7 mouse cellular contexts compared by ENCODE assay signal in the genomic region with DNA sequence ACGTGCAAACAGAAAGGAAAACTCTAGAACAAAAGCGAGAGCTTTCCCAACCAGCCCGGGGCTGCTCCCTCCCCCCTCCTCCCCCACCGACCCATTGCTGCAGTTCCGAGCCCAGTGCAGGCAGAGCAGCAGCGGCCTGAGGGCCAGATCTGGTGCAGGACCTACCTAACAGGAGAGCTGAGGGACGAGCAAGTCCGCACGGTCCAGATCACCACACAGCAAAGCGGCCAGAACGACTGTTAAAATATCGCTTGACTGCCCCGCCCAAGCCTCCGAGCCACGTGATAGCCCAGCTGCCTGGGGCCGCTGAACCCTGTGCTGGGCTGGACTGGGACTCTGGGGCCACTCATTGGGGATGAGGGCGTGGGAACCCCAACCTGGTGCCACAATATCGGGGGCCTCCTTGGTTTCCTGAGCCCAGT. TPM values are rescaled to one million over a fixed set of nuclear protein-coding genes. Genes with fewer than 3 reads are reported as not detected.
DNase-seq lines count a peak whose midpoint lies in the region; ATAC-seq lines count a peak whose summit lies in the region.

A gene (minus strand): TSS at position 281 of the 422 bp plus-strand sequence.

- intact Hi-C loops in gastrocnemius, postnatal 36 days (cut with DNase I): no loop called here

- peak within 1 kb of the TSS; percentile 63 for H3K9ac ChIP-seq in intestine, embryonic 14.5 days (ENCODE audit: low read length)
- H3K9ac ChIP-seq in midbrain, embryonic 11.5 days (ENCODE audit: low read length): peak within 1 kb of the TSS; percentile 76

- ATAC-seq in intestine, embryonic 14.5 days (replicated peaks; ENCODE audit: low FRiP score, low TSS enrichment, low read depth): peak; percentile 94
- peak; percentile 95 for ATAC-seq in midbrain, embryonic 11.5 days (ENCODE audit: low FRiP score)

- H3K4me2 ChIP-seq in intestine, embryonic 14.5 days (ENCODE audit: low read length): peak within 1 kb of the TSS; percentile 62
- peak within 1 kb of the TSS; percentile 67 for H3K4me2 ChIP-seq in midbrain, embryonic 11.5 days

- H3K27me3 ChIP-seq in intestine, embryonic 14.5 days (replicated peaks; ENCODE audit: control insufficient read depth, insufficient read depth, low read length): no peaks in the 10 kb centered on the region
- H3K27me3 ChIP-seq in limb, embryonic 10.5 days (ENCODE audit: low read depth, poor library complexity, severe bottlenecking): no peaks in the 10 kb centered on the region
- no peaks in the 10 kb centered on the region for H3K27me3 ChIP-seq in midbrain, embryonic 11.5 days (ENCODE audit: control insufficient read depth, insufficient read depth, low read length)

- peak within 1 kb of the TSS; percentile 48 for H3K27ac ChIP-seq in intestine, embryonic 14.5 days (ENCODE audit: low read depth)
- H3K27ac ChIP-seq in limb, embryonic 10.5 days: peak within 1 kb of the TSS; percentile 94
- peak within 1 kb of the TSS; percentile 20; the same call in 1 of the 2 replicates for H3K27ac ChIP-seq in midbrain, embryonic 11.5 days (ENCODE audit: low read depth, low read length)

- no peaks in the 10 kb centered on the region for H3K9me3 ChIP-seq in intestine, embryonic 14.5 days (ENCODE audit: control insufficient read depth, low read length)
- no peaks in the 10 kb centered on the region for H3K9me3 ChIP-seq in limb, embryonic 10.5 days (replicated peaks)
- no peaks in the 10 kb centered on the region for H3K9me3 ChIP-seq in midbrain, embryonic 11.5 days (ENCODE audit: control insufficient read depth, low read length)

- H3K36me3 ChIP-seq in intestine, embryonic 14.5 days (ENCODE audit: control insufficient read depth, insufficient read depth, low read length): peaks cover 16% of the 10 kb centered on the region
- peaks cover 30% of the 10 kb centered on the region for H3K36me3 ChIP-seq in limb, embryonic 10.5 days
- no peaks in the 10 kb centered on the region; the same call in 1 of the 2 replicates for H3K36me3 ChIP-seq in midbrain, embryonic 11.5 days (ENCODE audit: control insufficient read depth, insufficient read depth, low read length)

- peaks cover 9% of the 10 kb centered on the region for H3K4me1 ChIP-seq in intestine, embryonic 14.5 days (replicated peaks; ENCODE audit: control insufficient read depth, insufficient read depth, low read length)
- peaks cover 25% of the 10 kb centered on the region for H3K4me1 ChIP-seq in limb, embryonic 10.5 days
- H3K4me1 ChIP-seq in midbrain, embryonic 11.5 days (ENCODE audit: control insufficient read depth, insufficient read depth, low read length): 0 out of 2 replicates have a peak, but pooled peaks cover 5% of the 10 kb centered on the region

- peak; percentile 85 to 86 for DNase-seq in adrenal gland, adult 18-20 months (ENCODE audit: low spot score in 2 of 2)
- DNase-seq in embryo, embryonic 10.5 days (ENCODE audit: low spot score): peak; percentile 85
- peak; percentile 77 for DNase-seq in gastrocnemius, postnatal 36 days
- DNase-seq in intestine, embryonic 14.5 days (ENCODE audit: low spot score): peak; percentile 84
- DNase-seq in limb, embryonic 10.5 days (ENCODE audit: low spot score): peak; percentile 87
- peak; percentile 96 for DNase-seq in midbrain, embryonic 11.5 days (ENCODE audit: low spot score, missing footprints)
- DNase-seq in skeletal muscle tissue, adult 2 months (ENCODE audit: low read depth, low spot score): peak; percentile 79

- WGBS in intestine, embryonic 14.5 days: 1% methylated on average over 18 of the region's 18 CpGs
- WGBS in limb, embryonic 10.5 days: 1% methylated on average over 18 of the region's 18 CpGs
- WGBS in midbrain, embryonic 11.5 days: under 1% methylated on average over 18 of the region's 18 CpGs

- peak within 1 kb of the TSS; percentile 49 for H3K4me3 ChIP-seq in intestine, embryonic 14.5 days (ENCODE audit: low read depth, low read length)
- H3K4me3 ChIP-seq in limb, embryonic 10.5 days: peak within 1 kb of the TSS; percentile 73
- H3K4me3 ChIP-seq in midbrain, embryonic 11.5 days (ENCODE audit: low read depth, low read length): peak within 1 kb of the TSS; percentile 58

RNA-seq across cellular contexts. Expression of the gene that starts here (rescaled TPM):
- 1,000 to 10,000 TPM in 1 of 2 experiments, 100 to 1,000 TPM in 1; 453 to 1,008 TPM for total RNA-seq in adrenal gland, adult 18-20 months (2021)
- total RNA-seq in gastrocnemius, postnatal 36 days (2021): 10 to 100 TPM; 51.7 to 54.1 TPM
- 75.1 and 78.0 TPM in 2 replicates for polyA plus RNA-seq in intestine, embryonic 14.5 days (2014; fragmentation: Nextera tagmentation; extraction: Ambion mirVana)
- 74.6 and 75.8 TPM in 2 replicates for polyA plus RNA-seq in limb, embryonic 10.5 days (2016; fragmentation: Nextera tagmentation; extraction: Ambion mirVana)
- polyA plus RNA-seq in midbrain, embryonic 11.5 days (2014; fragmentation: Nextera tagmentation; extraction: Ambion mirVana): 72.3 and 79.7 TPM in 2 replicates

Comparison
In these comparisons a context has a peak if more than half of its experiments do, and no peak if none do; other contexts are left out.
1. Peak in every context shown above with its lines: DNase-seq, ATAC-seq, H3K4me3 ChIP-seq and H3K27ac ChIP-seq.
2. RNA of the gene that starts here (total RNA-seq): 453 to 1,008 TPM in adrenal gland, adult 18-20 months; 51.7 to 54.1 TPM in gastrocnemius, postnatal 36 days; every median in the first group is over 4 times any median in the second.
3. H3K27ac ChIP-seq: peak in every context shown above with its lines; median percentile 94 in limb, embryonic 10.5 days; 48 in intestine, embryonic 14.5 days; 20 in midbrain, embryonic 11.5 days.